Mouse (Mus musculus): ENCODE measurements around the gene Scn10a. TPM values are rescaled to one million over a fixed set of nuclear protein-coding genes. Genes with fewer than 3 reads are reported as not detected.
A peak's percentile ranks its signal among the peaks of the same experiment; 100 is the strongest.

The Scn10a gene
- total RNA-seq, 2 experiments from 2014 or later: 0.12 to 0.14 TPM

DNA sequence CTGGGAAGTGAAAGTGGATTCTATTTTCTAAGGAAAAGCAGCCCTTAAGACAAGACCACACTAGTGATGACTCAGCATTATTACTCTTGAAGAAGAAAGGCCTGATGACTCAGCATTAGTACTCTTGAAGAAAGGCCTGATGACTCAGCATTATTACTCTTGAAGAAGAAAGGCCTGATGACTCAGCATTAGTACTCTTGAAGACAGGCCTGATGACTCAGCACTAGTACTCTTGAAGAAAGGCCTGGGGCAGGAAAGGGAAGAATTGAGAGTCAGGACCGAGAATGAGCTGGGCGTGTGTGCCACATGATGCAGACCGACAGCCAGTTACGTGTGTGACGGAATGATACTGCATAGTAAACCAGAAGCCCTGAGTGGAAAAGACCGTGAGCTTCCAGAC is 77.1 kb downstream of the Scn10a start:
- no peak for DNase-seq

DNA sequence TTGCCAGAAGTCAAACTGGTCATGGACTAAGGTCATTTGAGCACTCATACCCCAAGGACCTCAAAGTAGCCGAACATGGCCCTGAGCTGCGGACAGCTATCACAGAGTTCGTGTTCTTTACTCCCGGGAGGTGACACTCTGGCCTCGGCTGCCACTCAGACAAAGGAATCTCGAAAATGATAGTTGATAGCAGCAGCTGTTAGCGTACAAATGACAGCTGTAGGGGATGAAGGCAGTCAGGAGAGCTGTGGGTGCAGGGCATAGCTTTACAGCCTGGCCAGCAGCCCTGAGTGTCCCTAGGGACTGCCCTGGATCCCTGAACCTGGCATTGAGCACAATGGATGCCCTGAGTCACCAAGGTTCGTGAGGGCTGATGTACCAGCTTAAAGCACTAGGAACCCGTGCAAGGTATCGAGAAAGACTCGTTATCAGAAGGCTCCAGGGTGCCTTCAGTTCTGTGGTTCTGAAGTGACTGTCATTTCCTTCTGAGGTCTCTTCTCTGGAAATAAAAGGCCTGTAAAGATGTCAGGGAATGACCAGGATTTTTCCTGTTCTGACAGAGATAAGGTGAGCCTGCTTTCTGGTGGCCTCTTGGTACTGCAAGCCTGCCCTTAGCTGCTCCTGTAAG is 84.8 kb downstream of the Scn10a start:
- no peak for DNase-seq
- intact Hi-C loops (cut with DNase I): no loop called here

More for the DNA sequence above, 77.1 kb downstream of the Scn10a start:
- intact Hi-C loops (cut with DNase I): no loop called here

DNA sequence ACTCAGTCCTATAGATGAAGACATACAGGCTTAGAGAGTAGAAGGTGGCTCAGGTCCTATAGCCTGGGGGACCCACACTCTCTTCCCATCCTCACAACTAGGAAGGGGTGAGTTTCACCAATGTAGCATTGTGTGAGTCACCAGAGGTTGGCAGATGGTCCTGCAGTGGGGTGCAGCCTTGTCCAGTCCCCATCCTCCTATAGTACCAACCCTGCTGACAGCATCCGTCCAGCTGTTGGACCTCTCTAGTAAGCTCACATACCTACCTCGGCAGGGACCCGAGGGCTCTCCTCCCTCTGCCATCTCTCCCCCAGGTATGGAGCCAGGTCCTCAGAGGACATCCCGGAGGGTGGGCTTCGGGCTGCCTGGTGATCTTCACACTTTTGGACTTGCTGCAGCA is 85.6 kb downstream of the Scn10a start:
- intact Hi-C loops (cut with DNase I): no loop called here
- DNase-seq: no peak

DNA sequence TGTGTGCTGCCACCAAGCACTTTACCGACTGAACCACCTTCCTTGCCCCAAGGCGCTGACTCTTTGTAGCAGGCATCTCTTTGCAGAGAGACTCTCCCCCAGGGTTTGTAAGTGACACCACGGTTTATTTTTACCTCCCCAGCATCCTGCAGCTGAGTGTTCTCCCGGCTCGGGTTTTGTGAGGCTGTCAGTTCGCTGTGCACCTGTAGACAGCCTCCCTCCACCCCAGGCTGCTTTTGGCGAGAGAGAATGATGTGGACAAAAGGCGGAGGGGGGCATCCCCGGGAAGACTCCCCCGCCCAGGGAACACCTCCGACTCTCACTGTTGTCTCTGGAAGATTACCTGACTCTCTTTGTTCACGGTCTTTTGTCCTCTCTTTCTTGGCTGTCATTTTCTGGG is 86.3 kb downstream of the Scn10a start:
- DNase-seq: no peak
- intact Hi-C loops (cut with DNase I): no loop called here

DNA sequence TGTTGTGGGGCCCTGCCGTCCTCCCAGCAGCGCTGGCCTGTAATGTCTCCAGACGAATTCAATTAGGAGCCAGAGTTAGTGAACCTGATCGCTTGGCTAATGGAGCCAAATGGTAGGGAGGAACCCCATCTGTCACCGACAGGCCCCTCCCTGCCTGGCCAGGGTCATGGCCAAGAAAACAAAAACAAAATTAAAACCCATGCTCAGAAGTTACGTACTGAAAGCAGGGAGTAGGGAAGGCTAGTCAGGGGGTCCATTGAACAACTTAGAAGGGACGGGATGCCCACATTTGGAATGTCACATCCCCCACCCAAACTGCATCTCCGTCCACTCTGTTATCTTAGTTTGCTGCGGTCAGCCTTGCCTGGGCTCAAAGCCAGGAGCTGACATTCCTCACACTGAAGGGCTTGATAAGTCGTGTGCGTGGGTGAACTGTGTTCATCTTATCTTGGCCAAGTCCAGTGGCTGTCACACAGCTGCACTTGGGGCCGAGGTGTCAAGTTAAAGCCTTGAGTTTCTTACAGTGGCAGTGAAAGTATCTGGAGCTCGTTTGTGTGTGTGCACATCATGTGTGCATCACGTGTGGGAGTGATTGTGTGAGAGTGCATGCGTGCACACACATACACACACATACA is 87.1 kb downstream of the Scn10a start:
- peak; percentile 43 for DNase-seq
- intact Hi-C loops (cut with DNase I): no loop called here

DNA sequence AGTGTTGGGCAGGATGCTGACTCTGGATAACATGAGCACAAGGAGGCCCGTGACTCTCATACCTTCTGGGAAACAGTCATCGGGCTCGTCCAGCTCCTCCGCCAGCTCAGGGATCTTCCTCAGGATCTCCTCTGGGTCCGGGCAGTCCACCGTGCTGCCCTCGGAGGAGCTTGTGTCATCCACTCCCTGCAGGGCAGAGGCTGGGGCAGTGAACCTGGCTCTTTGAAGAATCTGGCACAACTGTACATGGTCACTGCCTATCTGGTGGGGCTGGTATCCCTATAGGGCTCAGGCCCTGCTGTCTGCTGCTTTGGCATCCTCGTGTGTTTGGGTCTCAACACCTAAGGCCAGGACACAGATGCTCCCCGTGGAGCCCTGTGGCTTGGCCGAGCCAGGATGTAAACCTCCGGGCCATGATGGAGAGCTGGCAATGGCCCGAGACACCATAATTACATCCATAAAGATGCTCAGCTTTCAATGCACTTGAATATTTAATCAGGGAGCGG is 87.7 kb downstream of the Scn10a start:
- intact Hi-C loops (cut with DNase I): no loop called here
- DNase-seq: no peak

DNA sequence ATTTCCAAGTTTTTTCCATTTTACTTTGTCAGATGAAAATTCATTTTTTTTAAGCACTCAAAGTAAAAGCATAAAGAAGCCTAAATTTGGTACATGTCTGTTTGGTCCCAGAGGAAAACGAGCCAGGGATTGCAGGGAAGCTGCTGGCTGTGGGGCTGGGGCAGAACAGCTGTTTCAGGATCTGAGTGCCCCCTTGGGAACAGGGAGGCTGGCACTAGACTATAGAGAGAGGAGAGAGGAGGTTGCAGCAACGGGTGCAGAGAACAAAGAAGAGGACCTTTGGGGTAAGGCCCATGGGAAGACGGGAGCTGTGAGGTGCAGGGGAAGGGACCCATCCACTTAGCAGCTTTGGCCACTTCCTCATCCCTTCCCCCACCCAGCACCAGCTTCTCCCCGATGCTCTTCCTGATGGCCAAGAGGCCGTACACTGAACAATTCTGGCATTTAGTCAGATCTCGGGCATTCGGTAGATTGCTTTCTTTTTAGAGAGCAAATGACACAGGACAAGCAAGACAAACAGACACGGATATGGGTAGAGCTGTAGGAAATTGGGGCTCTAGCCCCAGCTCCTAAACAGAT is 90.3 kb downstream of the Scn10a start:
- intact Hi-C loops (cut with DNase I): no loop called here
- DNase-seq: no peak

DNA sequence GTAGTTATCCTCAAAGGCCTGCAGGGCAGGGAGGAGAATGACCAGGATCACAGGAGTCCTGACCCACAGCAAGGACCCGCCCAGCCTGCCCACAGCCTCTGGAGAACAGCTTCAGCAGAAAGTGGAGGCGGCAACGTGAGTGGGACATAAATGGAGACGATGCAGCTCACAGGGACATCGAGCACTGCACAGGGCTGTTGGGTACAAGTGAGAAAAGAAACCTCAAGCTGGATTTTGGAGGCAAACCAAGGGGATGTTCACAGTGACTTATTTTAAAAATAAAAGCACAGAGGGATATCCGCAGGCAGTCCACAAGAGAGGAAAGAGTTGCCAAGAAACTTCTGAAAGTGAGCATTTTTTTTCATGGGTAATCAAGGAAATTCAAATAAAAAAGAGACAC is 91.9 kb downstream of the Scn10a start:
- no peak for DNase-seq
- intact Hi-C loops (cut with DNase I): no loop called here

DNA sequence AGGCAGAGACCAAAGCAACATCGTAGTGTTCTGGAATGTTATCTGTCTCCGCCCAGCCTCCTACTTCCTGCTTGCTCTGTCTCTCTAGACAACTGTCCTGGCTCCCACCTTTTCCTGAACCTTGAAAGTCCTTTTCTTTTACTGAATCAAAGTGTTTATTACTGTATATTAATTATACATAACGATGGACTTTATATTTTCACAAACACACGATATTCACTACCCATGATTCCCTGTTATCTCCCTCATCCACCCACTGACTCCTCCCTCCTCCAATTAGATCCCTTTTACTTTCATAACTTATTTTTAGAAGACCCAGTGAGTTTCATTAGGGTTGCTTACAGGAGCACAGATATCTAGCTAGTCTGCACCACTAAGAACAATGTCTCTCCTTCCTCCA is 95.0 kb downstream of the Scn10a start:
- intact Hi-C loops (cut with DNase I): no loop called here
- no peak for DNase-seq

DNA sequence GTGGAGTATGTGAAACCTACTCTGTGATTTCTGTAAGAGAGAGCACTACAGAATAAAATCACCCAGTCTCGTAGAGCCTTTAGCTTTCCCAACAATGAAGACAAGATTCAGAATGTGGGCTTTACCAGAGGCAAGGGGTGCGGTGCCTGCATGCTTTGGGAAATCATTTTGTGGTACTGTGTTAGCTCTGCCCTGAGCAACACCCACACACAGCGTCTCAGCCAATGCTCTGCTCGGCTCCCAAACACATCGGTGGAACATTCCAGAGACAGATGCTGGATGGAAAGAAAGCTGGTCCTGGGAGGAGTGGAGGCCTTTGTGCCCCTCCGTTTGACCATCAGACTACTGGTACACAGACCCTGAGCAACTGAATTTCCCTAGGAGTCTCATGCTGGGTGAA is 104.3 kb downstream of the Scn10a start:
- intact Hi-C loops (cut with DNase I): no loop called here
- DNase-seq: no peak

DNA sequence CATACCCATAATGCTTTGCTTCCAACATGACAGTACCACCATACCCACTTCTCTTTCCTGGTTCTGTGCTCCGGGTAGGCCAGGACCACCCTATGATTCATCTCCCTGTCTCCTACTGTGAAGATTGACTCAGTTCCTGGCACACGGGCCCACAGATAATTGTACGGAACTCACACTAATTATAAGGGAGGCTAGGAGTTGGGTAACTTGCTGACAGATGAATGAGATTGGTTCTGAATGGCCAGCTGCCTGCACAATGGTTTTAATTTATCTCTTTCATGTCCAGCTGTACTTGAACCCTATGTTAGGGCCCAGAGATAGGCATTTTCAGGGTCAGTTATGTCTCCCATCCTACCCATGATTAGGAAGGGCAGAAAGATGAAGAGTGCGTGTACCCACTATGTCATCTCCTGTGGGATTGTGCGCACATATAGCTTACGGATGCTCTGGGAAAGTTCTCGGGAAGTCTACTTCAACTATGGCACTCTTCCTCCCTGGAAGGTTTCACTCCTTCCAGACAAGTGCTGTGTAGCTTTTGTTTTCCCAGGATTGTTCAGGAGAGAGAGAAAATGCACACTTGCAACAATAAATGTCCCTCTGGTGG is 108.5 kb downstream of the Scn10a start:
- intact Hi-C loops (cut with DNase I): no loop called here
- DNase-seq: no peak

DNA sequence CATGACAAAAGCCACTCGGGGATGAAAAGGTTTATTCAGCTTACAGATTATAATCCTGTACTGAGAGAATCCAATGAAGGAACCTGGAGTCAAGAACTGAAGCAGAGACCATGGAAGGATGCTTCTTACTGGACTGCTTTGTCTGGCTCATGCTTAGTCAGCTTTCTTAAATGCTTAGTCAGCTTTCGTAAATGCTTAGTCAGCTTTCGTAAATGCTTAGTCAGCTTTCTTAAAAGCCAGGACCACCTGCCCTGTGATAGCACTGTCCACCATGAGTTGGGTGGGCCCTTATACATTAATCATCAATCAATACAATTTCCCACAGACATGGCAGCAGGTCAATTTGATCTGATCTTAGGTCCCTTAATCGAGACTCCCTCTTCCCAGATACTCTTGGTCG is 112.2 kb downstream of the Scn10a start:
- intact Hi-C loops (cut with DNase I): no loop called here
- no peak for DNase-seq

DNA sequence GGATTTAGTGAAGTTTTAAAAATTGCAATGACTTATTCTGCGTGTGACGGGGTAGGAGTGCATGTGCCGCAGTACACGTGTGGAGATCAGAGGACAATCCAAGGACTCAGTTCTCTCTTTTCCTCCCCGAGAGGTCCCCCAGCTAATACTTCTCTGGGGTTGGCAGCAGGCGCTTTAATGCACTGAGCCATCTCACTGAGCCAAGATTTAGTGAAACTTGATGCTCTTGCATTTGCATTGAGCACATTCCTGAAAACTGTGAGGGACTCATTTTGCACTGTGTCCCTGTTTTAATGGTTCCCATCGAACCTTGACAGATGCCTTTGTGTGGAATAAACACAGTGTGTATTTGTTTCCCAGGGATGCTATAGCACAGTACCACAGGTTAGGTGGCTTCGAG is 114.5 kb downstream of the Scn10a start:
- DNase-seq: no peak
- intact Hi-C loops (cut with DNase I): no loop called here

DNA sequence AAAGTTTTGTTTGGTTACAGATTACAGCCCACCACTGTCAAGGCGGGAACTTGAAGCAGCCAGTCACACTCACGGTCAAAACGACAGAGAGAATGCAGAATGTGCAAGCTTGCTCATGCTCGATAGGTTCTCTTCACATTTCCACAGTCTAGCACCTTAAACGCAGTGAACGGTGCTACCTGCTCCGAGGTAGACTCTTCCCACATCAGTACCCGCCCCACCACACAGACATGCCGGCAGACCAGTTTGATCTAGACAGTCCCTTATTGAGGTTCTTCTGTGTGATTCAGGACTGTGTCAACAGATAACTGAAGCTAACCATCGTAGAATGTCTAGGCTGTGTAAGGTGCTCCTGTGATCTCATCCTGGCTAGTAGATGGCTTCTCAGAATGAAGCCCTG is 120.6 kb downstream of the Scn10a start:
- DNase-seq: no peak
- intact Hi-C loops (cut with DNase I): no loop called here

DNA sequence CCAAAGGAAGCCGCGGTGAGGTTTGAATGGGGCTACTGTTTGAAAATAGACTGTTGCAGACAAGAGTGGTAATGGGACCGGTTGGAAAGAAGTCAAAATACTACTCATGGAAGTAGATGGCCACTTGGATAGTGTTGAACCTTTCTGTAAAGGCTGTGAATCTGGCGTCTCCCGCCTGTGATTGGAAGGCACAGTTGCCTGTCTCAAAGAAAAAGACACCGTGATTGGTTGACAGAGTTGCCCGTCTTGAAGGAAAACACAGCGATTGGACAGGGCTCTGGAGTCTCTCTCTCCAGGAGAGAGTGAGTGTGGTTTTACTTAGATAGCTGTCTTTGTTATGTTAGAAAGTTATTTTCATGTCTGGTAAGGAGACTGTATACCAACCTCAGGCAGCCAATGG is 121.8 kb downstream of the Scn10a start:
- intact Hi-C loops (cut with DNase I): no loop called here
- no peak for DNase-seq

DNA sequence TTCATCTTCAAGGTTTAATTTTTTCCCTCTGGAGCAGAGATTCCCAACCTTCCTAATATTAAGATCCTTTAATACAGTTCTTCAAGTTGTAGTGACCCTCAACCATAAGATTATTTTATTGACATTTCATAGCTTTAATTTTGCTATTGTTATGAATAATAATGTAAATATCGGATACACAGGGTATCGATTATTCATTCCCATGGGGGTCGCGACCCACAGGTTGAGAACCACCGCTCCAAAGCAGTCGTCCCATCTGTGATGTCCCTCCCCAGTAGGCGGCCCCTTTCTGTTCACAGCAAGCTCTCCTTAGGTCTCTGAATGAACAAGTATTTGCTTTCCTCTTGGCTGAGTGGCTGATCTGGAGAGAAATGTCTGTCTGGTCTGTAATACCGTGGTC is 129.5 kb downstream of the Scn10a start:
- intact Hi-C loops (cut with DNase I): no loop called here
- DNase-seq: no peak

DNA sequence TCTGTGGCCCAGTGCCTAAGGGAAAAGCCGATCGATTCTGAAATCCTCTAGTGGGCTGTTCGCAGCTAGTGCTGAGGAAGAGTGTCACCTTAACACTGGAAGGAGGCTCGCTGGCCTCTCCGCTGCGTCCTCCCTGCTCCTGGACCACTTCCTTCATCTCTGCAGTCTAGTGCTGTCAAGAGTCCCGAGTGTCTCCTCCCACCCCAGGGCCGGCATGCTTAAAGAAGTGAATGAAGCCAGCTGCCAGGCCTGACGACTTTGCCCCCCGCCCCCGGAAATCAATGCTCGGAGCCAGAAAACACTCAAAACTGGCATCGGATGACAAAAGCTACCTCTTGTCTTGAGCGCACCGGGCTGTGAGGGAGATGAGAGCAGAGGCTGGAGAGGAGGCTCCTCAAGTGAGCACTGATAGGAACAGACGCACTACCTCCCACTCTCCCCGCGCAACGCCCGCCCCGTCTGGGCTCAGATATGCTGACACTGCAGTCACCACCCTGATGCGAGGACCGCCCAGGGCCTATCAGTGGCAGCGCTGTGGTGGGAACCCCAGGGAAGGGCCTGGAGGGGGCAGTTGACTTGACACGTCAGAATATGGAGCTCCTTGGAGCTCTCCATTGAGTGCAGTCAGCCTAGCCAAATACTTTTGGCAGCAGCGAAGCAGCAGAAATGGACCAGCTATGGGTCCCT is 130.2 kb downstream of the Scn10a start:
- intact Hi-C loops (cut with DNase I): no loop called here

DNA sequence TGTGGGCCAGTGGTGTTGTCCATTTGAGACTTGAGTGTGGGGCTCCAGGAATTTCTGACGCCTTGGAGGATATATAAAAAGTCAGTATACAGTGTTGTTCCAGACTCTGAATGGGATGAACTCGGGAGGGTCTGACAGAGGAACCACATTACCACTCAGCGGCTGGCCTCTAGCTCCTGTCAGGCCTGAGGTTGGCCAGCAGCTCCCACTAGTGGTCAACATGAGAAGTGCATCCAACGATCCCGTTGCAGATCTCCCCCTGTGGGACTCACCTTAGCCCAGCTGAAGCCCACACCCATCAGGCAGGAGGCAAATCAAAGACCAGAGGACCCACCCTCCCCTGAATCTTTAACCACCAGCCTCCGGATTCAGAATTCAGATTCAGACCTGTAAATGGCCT is 138.5 kb downstream of the Scn10a start:
- peak; percentile 77 for DNase-seq
- intact Hi-C loops (cut with DNase I): no loop called here

More for the DNA sequence above, 130.2 kb downstream of the Scn10a start:
- DNase-seq: no peak

DNA sequence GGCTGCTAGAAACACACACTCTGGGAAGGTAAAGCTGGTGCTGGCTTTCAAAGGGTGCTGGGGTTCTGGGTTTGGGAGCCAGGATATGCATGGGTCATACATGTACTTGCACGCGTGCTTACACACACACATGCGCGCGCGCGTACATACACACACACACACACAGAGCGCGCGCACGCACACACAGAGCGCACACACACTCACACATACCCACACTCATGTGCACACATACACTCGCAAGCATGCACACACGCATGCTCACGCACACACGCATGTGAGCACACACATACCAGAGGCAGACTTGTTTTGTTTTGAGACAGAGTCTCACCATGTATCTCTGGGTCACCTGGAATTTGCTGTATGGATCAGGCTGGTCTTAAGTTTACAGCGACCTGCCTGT is 138.9 kb downstream of the Scn10a start:
- no peak for DNase-seq
- intact Hi-C loops (cut with DNase I): no loop called here

DNA sequence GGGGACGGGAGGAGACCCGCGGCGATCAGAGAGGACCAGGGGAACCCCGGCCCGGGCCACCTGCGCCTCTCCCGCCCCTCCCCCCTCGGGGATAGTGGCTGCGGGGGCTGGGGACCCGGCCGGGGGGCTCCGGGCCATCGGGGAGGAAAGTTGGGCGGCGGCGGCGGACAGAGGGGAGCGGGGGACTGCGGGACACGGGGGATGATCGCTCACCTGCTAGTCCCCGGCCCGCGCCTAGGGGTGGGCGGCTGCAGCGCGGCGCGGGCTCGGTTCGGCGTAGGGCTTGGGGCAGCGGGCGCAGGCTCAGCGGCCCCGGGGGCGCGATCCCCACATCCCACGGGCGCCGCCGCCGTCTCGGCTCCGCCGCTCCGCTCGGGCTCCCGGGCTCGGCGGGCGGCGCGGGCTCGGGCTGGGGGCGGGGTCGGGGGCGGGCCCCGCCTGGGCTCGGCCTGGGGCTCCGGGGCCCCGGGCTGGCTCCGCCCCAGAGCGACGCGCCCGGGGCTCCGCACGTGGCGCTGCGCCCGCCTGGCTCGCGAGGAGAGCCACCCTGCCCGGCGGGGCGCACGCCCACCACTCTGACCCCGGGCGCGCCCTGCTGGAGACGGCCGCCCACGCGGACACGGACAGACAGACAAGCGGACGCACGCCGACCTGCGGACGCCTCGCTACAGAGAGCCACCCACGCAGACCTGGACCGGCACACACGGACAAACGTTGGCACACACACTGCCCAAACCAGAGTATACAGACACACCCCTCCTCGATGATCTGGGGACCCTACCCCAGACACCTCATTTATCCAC is 140.3 kb downstream of the Scn10a start, which contains the start of gene Scn5a:
Scn5a (minus strand) TSS at position 381 of the 803 bp plus-strand sequence.
- intact Hi-C loops (cut with DNase I): loop anchor here (5.0 kb wide), 1 partner anchor 117 kb away; no protein-coding TSS in a partner anchor
- DNase-seq: no peak
